Mouse (Mus musculus) large intestine, adult 2 months (tissue): ENCODE results near the gene Slc41a1. TPM values are rescaled to one million over a fixed set of nuclear protein-coding genes. Genes with fewer than 3 reads are reported as not detected.
"Not testable (repeated sequence)": the region's sequence is repeated elsewhere in the genome, so short reads cannot be mapped to it uniquely, and the experiment has no call there.

Experiments
- DNase-seq: peaks from one replicate; pipeline ENCODE4 v3.0.0-alpha.2; 2012; ENCODE audit warnings: low read depth, low spot score
- WGBS: fragments of 180-500 bp; shearing (Covaris S2); methylation state at CpG from one replicate; pipeline ENCODE4 v1.1.7; 2018; 5-methylcytosine and 5-hydroxymethylcytosine counted together
- polyA plus RNA-seq: library from polyadenylated mRNA; depleted of rRNA; stranded (reverse); fragments of >200 nt; gene quantifications from 2 replicates; pipeline ENCODE4 v1.2.3, GENCODE M21; 2012; rRNA removed

Gene Slc41a1
- polyA plus RNA-seq = 13.9 and 15.3 TPM in 2 replicates

- DNase-seq = peak; percentile 29
- 6% methylated on average over 25 of the region's 25 CpGs for WGBS
These were observed at the start of gene Slc41a1 for GRCm38 (mm10) chr1:131827207-131827786. Gene Slc41a1, plus strand, starts transcription at chr1:131827493.

- 50% methylated on average over 3 of the region's 3 CpGs for WGBS
- no peak for DNase-seq
These were observed 32.7 kb upstream of the Slc41a1 start for GRCm38 (mm10) chr1:131794591-131794990.

GRCm38 (mm10) chr1:131795171-131795570 is 32.1 kb upstream of the Slc41a1 start:
- DNase-seq = no peak
- WGBS = 79% methylated on average over 3 of the region's 3 CpGs

- WGBS = 11% methylated on average over 26 of the region's 26 CpGs
- peak; percentile 73 for DNase-seq
These were observed 29.9 kb upstream of the Slc41a1 start, which contains the start of gene Pm20d1 for GRCm38 (mm10) chr1:131797202-131797909. Gene Pm20d1, plus strand, starts transcription at chr1:131797381.

GRCm38 (mm10) chr1:131800001-131800400 is 27.3 kb upstream of the Slc41a1 start:
- DNase-seq = no peak
- 50% methylated on average over 1 of the region's 1 CpGs for WGBS

- DNase-seq = no peak
- 94% methylated on average over 8 of the region's 8 CpGs for WGBS
These were observed 26.2 kb upstream of the Slc41a1 start for GRCm38 (mm10) chr1:131801071-131801470.

- no peak for DNase-seq
- 74% methylated on average over 5 of the region's 5 CpGs for WGBS
These were observed 24.6 kb upstream of the Slc41a1 start for GRCm38 (mm10) chr1:131802652-131803051.

- DNase-seq = no peak
- WGBS = 90% methylated on average over 3 of the region's 3 CpGs
These were observed 23.1 kb upstream of the Slc41a1 start for GRCm38 (mm10) chr1:131804166-131804565.

- WGBS = 82% methylated on average over 1 of the region's 1 CpGs
- DNase-seq = no peak
These were observed 18.3 kb upstream of the Slc41a1 start for GRCm38 (mm10) chr1:131808986-131809385.

GRCm38 (mm10) chr1:131809651-131810050 is 17.6 kb upstream of the Slc41a1 start:
- no peak for DNase-seq
- WGBS = 74% methylated on average over 2 of the region's 2 CpGs

- no peak for DNase-seq
- 80% methylated on average over 1 of the region's 1 CpGs for WGBS
These were observed 15.9 kb upstream of the Slc41a1 start for GRCm38 (mm10) chr1:131811393-131811792.

- DNase-seq = no peak
- 77% methylated on average over 9 of the region's 9 CpGs for WGBS
These were observed 15.3 kb upstream of the Slc41a1 start for GRCm38 (mm10) chr1:131812006-131812405.

GRCm38 (mm10) chr1:131812631-131813295 is 14.5 kb upstream of the Slc41a1 start:
- WGBS = 90% methylated on average over 9 of the region's 9 CpGs
- no peak for DNase-seq

GRCm38 (mm10) chr1:131813731-131814130 is 13.6 kb upstream of the Slc41a1 start:
- WGBS = 84% methylated on average over 4 of the region's 4 CpGs
- no peak for DNase-seq

- no peak for DNase-seq
- WGBS = 88% methylated on average over 3 of the region's 3 CpGs
These were observed 13.1 kb upstream of the Slc41a1 start for GRCm38 (mm10) chr1:131814191-131814590.

GRCm38 (mm10) chr1:131816886-131817285 is 10.4 kb upstream of the Slc41a1 start:
- 42% methylated on average over 6 of the region's 6 CpGs for WGBS
- DNase-seq = no peak

GRCm38 (mm10) chr1:131820353-131820752 is 6.9 kb upstream of the Slc41a1 start:
- WGBS = 89% methylated on average over 9 of the region's 9 CpGs
- DNase-seq = not testable (repeated sequence)

- no peak for DNase-seq
- 27% methylated on average over 10 of the region's 10 CpGs for WGBS
These were observed 6.4 kb upstream of the Slc41a1 start for GRCm38 (mm10) chr1:131820887-131821328.

- WGBS = 85% methylated on average over 8 of the region's 8 CpGs
- no peak for DNase-seq
These were observed 5.0 kb upstream of the Slc41a1 start for GRCm38 (mm10) chr1:131822292-131822691.

- DNase-seq = no peak
- WGBS = 97% methylated on average over 1 of the region's 1 CpGs
These were observed 4.3 kb upstream of the Slc41a1 start for GRCm38 (mm10) chr1:131822856-131823492.
